Mouse (Mus musculus) MEL (cell line): ENCODE measurements around the gene Fryl.

Source experiments
- BHLHE40 ChIP-seq: IDR thresholded peaks from 2 replicates; pipeline ENCODE4 v1.6.1; 2012; ENCODE audit warnings: low read depth, mild to moderate bottlenecking, inconsistent platforms, low read length, improper control_type of control experiment, borderline replicate concordance
- CTCF ChIP-seq, 3 experiments: IDR thresholded peaks in 2 of 3; conservative IDR thresholded peaks in 1 of 3; 2 replicates each; pipeline ENCODE4 v1.5.1; 2011 to 2012; ENCODE audit warnings: low read length in 3 of 3, low read depth in 2 of 3, mild to moderate bottlenecking in 2 of 3, improper control_type of control experiment in 1 of 3, inconsistent platforms in 1 of 3, mixed read lengths in 1 of 3, moderate library complexity in 1 of 3; ENCODE audit not compliant: control insufficient read depth in 1 of 3, insufficient read depth in 1 of 3, poor library complexity in 1 of 3, severe bottlenecking in 1 of 3
- E2F4 ChIP-seq: IDR thresholded peaks from 2 replicates; pipeline ENCODE4 v1.6.1; 2011; ENCODE audit warnings: low read depth, low read length, improper control_type of control experiment, borderline replicate concordance
- JUND ChIP-seq: IDR thresholded peaks from 2 replicates; pipeline ENCODE4 v1.6.1; 2011; ENCODE audit warnings: low read depth, mild to moderate bottlenecking, improper control_type of control experiment, low read length
- POLR2A ChIP-seq, 2 experiments: IDR thresholded peaks; 2 replicates each; pipeline ENCODE4 v1.6.1; 2011 to 2012; ENCODE audit warnings: low read length in 2 of 2, mild to moderate bottlenecking in 2 of 2, control low read depth in 1 of 2, improper control_type of control experiment in 1 of 2, low read depth in 1 of 2, moderate library complexity in 1 of 2; ENCODE audit not compliant: control insufficient read depth in 1 of 2, insufficient read depth in 1 of 2, poor library complexity in 1 of 2
- SIN3A ChIP-seq: IDR thresholded peaks from 2 replicates; pipeline ENCODE4 v1.6.1; 2012; ENCODE audit warnings: low read length, improper control_type of control experiment, inconsistent platforms
- USF1 ChIP-seq: IDR thresholded peaks from 2 replicates; pipeline ENCODE4 v1.6.1; 2014; ENCODE audit warnings: low read depth, mild to moderate bottlenecking, inconsistent platforms, low read length, improper control_type of control experiment, moderate library complexity
- ZC3H11A ChIP-seq: IDR thresholded peaks from 2 replicates; pipeline ENCODE4 v1.6.1; 2012; ENCODE audit warnings: low read depth, mild to moderate bottlenecking, inconsistent platforms, low read length, improper control_type of control experiment
- ZNF384 ChIP-seq: IDR thresholded peaks from 2 replicates; pipeline ENCODE4 v1.6.1; 2012; ENCODE audit warnings: low read depth, mild to moderate bottlenecking, inconsistent platforms, low read length, improper control_type of control experiment

- no peak for TF ChIP-seq USF1
- TF ChIP-seq CTCF (IDR thresholded peaks at IDR 0.05 in 2 of 3, conservative IDR thresholded peaks at IDR 0.05 in 1 of 3; ENCODE audit: control insufficient read depth in 1 of 3, insufficient read depth in 1 of 3, low read depth in 2 of 3, low read length in 3 of 3, poor library complexity in 1 of 3, severe bottlenecking in 1 of 3), result no peak
- TF ChIP-seq POLR2A (IDR thresholded peaks at IDR 0.05; ENCODE audit: control insufficient read depth in 1 of 2, insufficient read depth in 1 of 2, low read depth in 1 of 2, low read length in 2 of 2, poor library complexity in 1 of 2), result no peak
- no peak for TF ChIP-seq ZC3H11A
- no peak; the same call in 1 of the 2 replicates for TF ChIP-seq SIN3A
- no peak for TF ChIP-seq BHLHE40
- no peak for TF ChIP-seq ZNF384
- TF ChIP-seq JUND, result no peak
- TF ChIP-seq E2F4, result no peak
These were observed 114.7 kb downstream of the Fryl start for GRCm38 (mm10) chr5:73141712-73142111.
